Mouse (Mus musculus): ENCODE measurements at regions not wholly inside any gene's neighbourhood (a gene's known extent, or its start where the extent isn't known, plus 50 kb on each side); places are given as distances from the start of the nearest gene placed in this dataset.

DNA sequence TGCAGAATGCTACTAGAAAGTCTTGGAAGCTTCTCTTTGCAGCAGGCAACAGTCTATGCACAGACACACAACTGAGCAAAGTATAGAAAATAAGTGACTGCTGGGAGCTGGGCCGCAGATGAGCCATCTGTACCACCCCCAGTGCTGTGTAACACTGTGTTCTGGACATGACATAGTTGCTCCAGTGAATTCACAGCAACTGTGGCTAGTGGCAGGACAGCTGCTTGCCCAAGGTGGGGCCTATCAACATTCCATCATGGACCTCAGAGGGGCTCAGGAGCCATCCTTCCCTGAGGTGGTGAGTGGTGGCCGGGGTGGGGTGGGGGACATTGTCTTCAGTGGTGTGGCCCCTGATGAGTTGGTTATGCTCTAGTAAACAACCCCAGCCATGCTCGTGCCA, 177.9 kb downstream of the Rybp start:
- TF ChIP-seq POLR2A (IDR thresholded peaks at IDR 0.05; ENCODE audit: insufficient read depth, low read depth, low read length) (no peak), CTCF (IDR thresholded peaks at IDR 0.05; ENCODE audit: insufficient read depth, low read depth, low read length) (no peak)

Data from olfactory bulb, adult 2 months (tissue).